8 mouse cellular contexts compared by ENCODE assay signal in genomic region chr2:157736854-157737850, GRCm38 (mm10). TPM values are rescaled to one million over a fixed set of nuclear protein-coding genes. Genes with fewer than 3 reads are reported as not detected.
DNase-seq lines count a peak whose midpoint lies in the region; ATAC-seq lines count a peak whose summit lies in the region.

Gene Ctnnbl1 (plus strand): TSS chr2:157737401.

- H3K9ac ChIP-seq in kidney, embryonic 15.5 days: peak within 1 kb of the TSS; percentile 87

- WGBS in heart, embryonic 10.5 days: 11% methylated on average over 44 of the region's 44 CpGs
- WGBS in kidney, embryonic 15.5 days: 12% methylated on average over 44 of the region's 44 CpGs

- H3K27me3 ChIP-seq in heart, embryonic 10.5 days (ENCODE audit: insufficient read depth, poor library complexity, severe bottlenecking): peaks cover 6% of the 10 kb centered on the region; the same call in 1 of the 2 replicates
- H3K27me3 ChIP-seq in kidney, embryonic 15.5 days: no peaks in the 10 kb centered on the region

- H3K4me1 ChIP-seq in heart, embryonic 10.5 days: peaks cover 14% of the 10 kb centered on the region
- H3K4me1 ChIP-seq in kidney, embryonic 15.5 days: peaks cover 10% of the 10 kb centered on the region

- peak within 1 kb of the TSS; percentile 89 for H3K4me3 ChIP-seq in heart, embryonic 10.5 days
- H3K4me3 ChIP-seq in kidney, embryonic 15.5 days (replicated peaks): peak within 1 kb of the TSS; percentile 94

- H3K36me3 ChIP-seq in heart, embryonic 10.5 days: no peaks in the 10 kb centered on the region
- H3K36me3 ChIP-seq in kidney, embryonic 15.5 days: no peaks in the 10 kb centered on the region

- ATAC-seq in erythroblast, adult 5-6 weeks (replicated peaks; ENCODE audit: low FRiP score, poor library complexity, severe bottlenecking): peak; percentile 97
- peak; percentile 93 for ATAC-seq in kidney, embryonic 15.5 days (replicated peaks; ENCODE audit: low FRiP score)
- peak; percentile 99 for ATAC-seq in monocyte, adult 5-6 weeks (replicated peaks; ENCODE audit: insufficient number of reproducible peaks, low FRiP score, low TSS enrichment, poor library complexity, severe bottlenecking)

- H3K9me3 ChIP-seq in heart, embryonic 10.5 days: no peaks in the 10 kb centered on the region
- H3K9me3 ChIP-seq in kidney, embryonic 15.5 days (replicated peaks): no peaks in the 10 kb centered on the region

- peak within 1 kb of the TSS; percentile 79 for H3K27ac ChIP-seq in heart, embryonic 10.5 days
- no peak within 1 kb of the TSS for H3K27ac ChIP-seq in kidney, embryonic 15.5 days

- peak; percentile 99 for DNase-seq in B cell, adult 2 months
- peak; percentile 99 for DNase-seq in brain, adult 2 months (ENCODE audit: low read depth, low spot score)
- peak; percentile 98 for DNase-seq in heart, embryonic 10.5 days (ENCODE audit: low spot score)
- peak; percentile 98 for DNase-seq in liver
- peak; percentile 98 to 99 for DNase-seq in spleen, postnatal 4 days (ENCODE audit: low spot score in 2 of 2)

- H3K4me2 ChIP-seq in kidney, embryonic 15.5 days: peak within 1 kb of the TSS; percentile 77

RNA-seq across cellular contexts. Expression of gene Ctnnbl1, which starts in this region (rescaled TPM):
- 5.6 and 8.1 TPM in 2 replicates for total RNA-seq in erythroblast, adult 5-6 weeks (2015; ENCODE audit: low replicate concordance)
- 10.0 and 13.6 TPM in 2 replicates for total RNA-seq in erythroblast, adult 5-6 weeks (2017; ENCODE audit: low replicate concordance)
- 42.5 and 59.1 TPM in 2 replicates for polyA plus RNA-seq in heart, embryonic 10.5 days (2016; fragmentation: Nextera tagmentation; extraction: Ambion mirVana)
- 72.7 and 75.3 TPM in 2 replicates for polyA plus RNA-seq in kidney, embryonic 15.5 days (2015; fragmentation: Nextera tagmentation; extraction: Ambion mirVana)
- 42.9 to 46.7 TPM (median 46.5 TPM) in 3 replicates for total RNA-seq in monocyte, adult 5-6 weeks (2017)
